Mouse (Mus musculus) hindbrain, embryonic 10.5 days (tissue): ENCODE measurements at regions not wholly inside any gene's neighbourhood (a gene's known extent, or its start where the extent isn't known, plus 50 kb on each side); places are given as distances from the start of the nearest gene placed in this dataset.

Experiments
- DNase-seq: peaks from one replicate; pipeline ENCODE4 v3.0.0-alpha.2; 2017; ENCODE audit warnings: low spot score
- H3K27ac ChIP-seq: fragments of 300-500 bp; sonication (generic); 2 replicates; pipeline ENCODE4 v1.5.1; 2016; ENCODE audit warnings: mild to moderate bottlenecking, moderate library complexity
- H3K27me3 ChIP-seq: fragments of 300-500 bp; sonication (generic); 2 replicates; pipeline ENCODE4 v1.6.1; 2016; ENCODE audit warnings: mild to moderate bottlenecking; ENCODE audit not compliant: poor library complexity, insufficient read depth, severe bottlenecking
- H3K36me3 ChIP-seq: fragments of 300-500 bp; sonication (generic); 2 replicates; pipeline ENCODE4 v1.6.1; 2016; ENCODE audit warnings: mild to moderate bottlenecking, moderate library complexity
- H3K4me1 ChIP-seq: fragments of 300-500 bp; sonication (generic); replicated peaks from 2 replicates; pipeline ENCODE4 v1.6.1; 2016; ENCODE audit warnings: mild to moderate bottlenecking
- H3K4me3 ChIP-seq: fragments of 300-500 bp; sonication (generic); 2 replicates; pipeline ENCODE4 v1.5.1; 2016; ENCODE audit warnings: mild to moderate bottlenecking, moderate library complexity
- H3K9me3 ChIP-seq: fragments of 300-500 bp; sonication (generic); 2 replicates; pipeline ENCODE4 v1.6.1; 2016; ENCODE audit warnings: mild to moderate bottlenecking, moderate library complexity
- WGBS: fragments of 180-500 bp; shearing (Covaris S2); methylation state at CpG from one replicate; pipeline ENCODE4 v1.1.7; 2016; 5-methylcytosine and 5-hydroxymethylcytosine counted together

DNA sequence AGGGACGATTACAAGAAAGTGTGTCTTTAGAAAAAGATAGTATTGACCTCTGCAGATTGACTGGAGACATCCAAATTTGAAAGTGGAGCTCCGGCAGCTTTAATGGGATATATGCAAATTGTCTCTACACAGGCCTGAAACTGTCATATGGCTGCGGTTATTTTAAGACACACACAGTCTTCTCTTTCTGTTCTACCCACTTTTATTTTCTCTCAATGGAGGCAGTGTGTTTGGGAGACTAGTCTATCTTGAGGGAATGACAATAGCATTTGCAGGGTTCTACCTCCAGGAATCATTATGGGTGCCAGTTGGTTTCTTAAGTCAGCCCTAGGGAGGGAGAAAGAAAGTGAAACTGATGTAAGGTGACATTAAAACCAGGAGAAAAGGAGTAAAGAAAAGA is 434.2 kb upstream of the Adgrl4 start:
- WGBS: 80% methylated on average over 3 of the region's 3 CpGs
- H3K9me3 ChIP-seq: no peaks in the 10 kb centered on the region
- H3K4me3 ChIP-seq: no peak overlapping the region
- peaks cover 23% of the 10 kb centered on the region for H3K4me1 ChIP-seq
- no peak overlapping the region for H3K27ac ChIP-seq
- H3K27me3 ChIP-seq: peaks cover 4% of the 10 kb centered on the region
- no peaks in the 10 kb centered on the region for H3K36me3 ChIP-seq
- no peak for DNase-seq

DNA sequence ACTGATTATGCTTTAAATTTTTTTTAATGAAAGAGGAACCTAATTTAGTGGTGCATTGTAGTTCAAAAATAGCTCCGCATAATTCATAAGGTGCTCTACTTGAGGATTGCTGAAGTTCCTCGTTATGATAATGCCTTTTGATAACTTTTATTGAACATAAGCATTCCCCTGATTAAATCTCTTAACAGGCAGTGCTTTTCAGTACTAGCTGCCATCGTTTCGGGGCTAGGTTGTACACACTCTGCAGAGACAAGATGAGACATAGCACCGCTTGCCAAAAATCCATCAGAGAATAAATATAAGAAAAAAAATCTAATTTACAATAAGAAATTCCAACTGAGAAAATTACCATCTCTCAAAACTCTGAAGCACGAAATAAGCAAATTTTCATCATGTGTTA is 433.7 kb upstream of the Adgrl4 start:
- WGBS: 91% methylated on average over 6 of the region's 6 CpGs

DNA sequence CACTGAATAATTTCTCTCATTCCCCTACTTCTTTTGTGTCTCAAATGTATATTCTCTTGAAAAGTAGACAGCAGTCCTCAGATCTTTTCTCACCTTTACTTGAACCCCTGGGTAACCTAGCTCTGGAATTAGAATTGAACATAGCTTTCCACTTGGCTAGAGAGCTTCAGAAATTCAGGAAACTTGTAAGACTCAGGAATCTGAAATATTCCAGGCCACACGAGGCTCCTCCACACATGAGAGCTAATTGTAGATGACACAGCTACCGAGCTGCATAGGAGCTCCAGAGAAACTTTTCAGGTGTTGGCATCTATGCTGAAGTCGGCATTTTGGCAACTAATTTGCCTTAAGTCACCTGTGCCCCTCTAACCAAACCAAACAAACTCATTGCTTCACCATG is 417.7 kb upstream of the Adgrl4 start:
- Histone ChIP-seq H3K9me3 (no peaks in the 10 kb centered on the region), H3K27ac (no peak overlapping the region), H3K4me3 (no peak overlapping the region), H3K36me3 (no peaks in the 10 kb centered on the region), H3K4me1 (no peaks in the 10 kb centered on the region), H3K27me3 (no peaks in the 10 kb centered on the region)
- DNase-seq: no peak
- WGBS: 67% methylated on average over 3 of the region's 3 CpGs

More for the DNA sequence above, 433.7 kb upstream of the Adgrl4 start:
- no peak overlapping the region for H3K27ac ChIP-seq
- DNase-seq: no peak
- no peak overlapping the region for H3K4me3 ChIP-seq
- H3K27me3 ChIP-seq: peaks cover 4% of the 10 kb centered on the region
- no peaks in the 10 kb centered on the region for H3K9me3 ChIP-seq
- no peaks in the 10 kb centered on the region for H3K36me3 ChIP-seq
- H3K4me1 ChIP-seq: peaks cover 23% of the 10 kb centered on the region

DNA sequence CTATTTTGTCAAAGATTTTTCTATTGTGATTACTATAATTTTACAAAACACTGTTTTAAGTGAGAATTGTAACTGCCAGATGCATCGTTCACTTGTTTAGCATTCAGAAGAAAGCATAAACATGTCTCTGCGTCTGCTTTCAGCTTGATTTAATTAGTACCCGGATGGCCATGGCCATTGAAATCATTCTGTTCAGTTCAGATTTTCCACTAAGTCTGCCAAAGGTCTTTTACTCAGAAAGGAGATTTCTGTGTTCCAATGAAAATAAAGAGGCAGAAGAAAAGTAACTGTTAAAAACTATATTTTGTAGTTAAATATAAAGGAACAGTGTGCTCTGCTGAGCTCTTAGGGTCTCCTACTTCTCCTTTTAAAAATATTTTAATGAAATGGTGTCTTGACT is 380.2 kb upstream of the Adgrl4 start:
- Histone ChIP-seq H3K27me3 (no peaks in the 10 kb centered on the region), H3K36me3 (no peaks in the 10 kb centered on the region), H3K27ac (no peak overlapping the region), H3K9me3 (no peaks in the 10 kb centered on the region), H3K4me3 (no peak overlapping the region), H3K4me1 (no peaks in the 10 kb centered on the region)
- no peak for DNase-seq
- 88% methylated on average over 3 of the region's 3 CpGs for WGBS

DNA sequence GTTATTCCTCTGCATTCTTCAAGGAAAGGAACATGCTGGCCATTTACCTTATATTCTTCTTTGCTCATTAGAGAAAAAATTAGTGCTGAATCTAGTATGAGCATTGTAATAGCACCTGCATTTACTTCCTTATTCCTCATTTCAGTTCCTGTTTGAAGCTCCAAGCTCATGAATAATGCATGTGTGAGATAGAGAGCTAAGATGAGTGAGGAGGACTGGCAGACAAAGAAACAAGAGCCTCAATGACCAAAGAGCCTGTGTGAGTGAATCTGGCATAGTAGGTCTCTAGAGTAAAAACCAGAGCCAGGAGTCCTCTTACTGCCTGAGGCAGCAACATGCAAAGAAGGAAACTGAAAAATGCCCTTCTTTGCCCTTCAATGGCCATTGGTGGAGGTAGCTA is 365.4 kb upstream of the Adgrl4 start:
- H3K4me1 ChIP-seq: no peaks in the 10 kb centered on the region
- no peaks in the 10 kb centered on the region for H3K9me3 ChIP-seq
- H3K27ac ChIP-seq: no peak overlapping the region
- DNase-seq: no peak
- no peaks in the 10 kb centered on the region for H3K36me3 ChIP-seq
- H3K27me3 ChIP-seq: no peaks in the 10 kb centered on the region
- no peak overlapping the region for H3K4me3 ChIP-seq

DNA sequence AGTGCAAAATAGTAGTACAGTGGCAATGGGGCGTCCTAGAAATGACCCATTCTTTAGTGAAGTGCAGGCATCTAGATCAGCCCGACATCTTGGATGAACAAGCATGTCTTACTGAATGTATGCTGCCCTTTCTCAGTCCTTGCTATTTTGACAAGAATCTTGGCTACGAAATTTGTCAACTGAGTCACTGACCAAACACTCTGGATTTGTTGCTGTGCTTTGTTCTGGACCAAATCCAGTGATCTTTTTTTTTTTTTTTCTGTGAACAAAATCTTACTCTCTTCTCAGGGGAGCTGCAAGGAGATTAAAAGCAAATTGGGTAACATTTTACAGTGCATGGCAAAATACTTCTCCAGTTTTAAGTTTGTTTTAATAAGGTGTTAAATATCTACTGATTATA is 320.9 kb upstream of the Adgrl4 start:
- H3K9me3 ChIP-seq: no peaks in the 10 kb centered on the region
- no peak overlapping the region for H3K27ac ChIP-seq
- no peaks in the 10 kb centered on the region for H3K36me3 ChIP-seq
- 83% methylated on average over 3 of the region's 3 CpGs for WGBS
- H3K27me3 ChIP-seq: no peaks in the 10 kb centered on the region
- no peak for DNase-seq
- no peak overlapping the region for H3K4me3 ChIP-seq
- no peaks in the 10 kb centered on the region for H3K4me1 ChIP-seq

DNA sequence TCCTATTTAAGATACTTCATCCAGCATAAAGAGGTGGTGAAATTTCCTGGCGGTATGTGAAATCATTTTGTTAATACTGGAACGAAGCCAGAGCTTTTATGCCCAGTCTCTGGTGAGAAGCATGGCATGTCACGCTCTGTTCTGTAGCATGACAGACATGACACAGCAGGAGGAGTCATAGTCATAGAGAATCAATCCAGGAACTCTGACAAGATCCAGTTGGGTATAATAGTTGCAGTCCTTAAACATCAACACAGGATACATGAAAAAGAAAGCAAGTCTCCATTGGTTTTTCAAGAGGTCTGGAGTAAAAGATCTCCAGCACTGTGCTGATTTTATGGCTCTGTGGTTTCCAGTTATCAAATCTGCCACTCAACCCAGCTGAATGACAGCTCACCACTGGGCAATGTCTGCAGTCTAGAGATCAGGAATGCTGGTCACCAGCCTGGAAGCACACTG is 320.1 kb upstream of the Adgrl4 start:
- DNase-seq: no peak
- WGBS: 52% methylated on average over 3 of the region's 3 CpGs
- Histone ChIP-seq H3K9me3 (no peaks in the 10 kb centered on the region), H3K4me1 (no peaks in the 10 kb centered on the region), H3K27me3 (no peaks in the 10 kb centered on the region), H3K27ac (no peak overlapping the region), H3K36me3 (no peaks in the 10 kb centered on the region), H3K4me3 (no peak overlapping the region)

DNA sequence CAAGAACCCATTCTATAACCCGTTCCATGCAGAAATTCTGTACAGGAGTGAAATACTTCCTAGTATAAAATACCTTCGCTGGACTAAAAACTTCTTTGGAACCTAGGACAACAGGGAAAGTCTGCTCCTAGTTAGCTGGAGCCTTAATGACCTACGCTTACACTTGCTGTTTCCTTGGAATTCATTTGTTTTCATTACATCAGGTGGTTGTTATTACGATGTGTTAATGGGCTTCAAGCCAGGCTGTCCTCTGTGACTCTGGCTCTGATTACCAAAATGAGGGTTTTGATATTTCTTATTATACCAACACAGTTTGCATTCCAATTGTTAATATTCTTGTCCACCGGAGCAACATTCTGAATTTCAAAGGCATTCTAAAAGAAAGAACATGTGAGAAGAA is 313.6 kb upstream of the Adgrl4 start:
- Histone ChIP-seq H3K9me3 (no peaks in the 10 kb centered on the region), H3K27ac (no peak overlapping the region), H3K4me1 (no peaks in the 10 kb centered on the region), H3K27me3 (no peaks in the 10 kb centered on the region), H3K4me3 (no peak overlapping the region), H3K36me3 (no peaks in the 10 kb centered on the region)
- DNase-seq: no peak
- 77% methylated on average over 5 of the region's 5 CpGs for WGBS

DNA sequence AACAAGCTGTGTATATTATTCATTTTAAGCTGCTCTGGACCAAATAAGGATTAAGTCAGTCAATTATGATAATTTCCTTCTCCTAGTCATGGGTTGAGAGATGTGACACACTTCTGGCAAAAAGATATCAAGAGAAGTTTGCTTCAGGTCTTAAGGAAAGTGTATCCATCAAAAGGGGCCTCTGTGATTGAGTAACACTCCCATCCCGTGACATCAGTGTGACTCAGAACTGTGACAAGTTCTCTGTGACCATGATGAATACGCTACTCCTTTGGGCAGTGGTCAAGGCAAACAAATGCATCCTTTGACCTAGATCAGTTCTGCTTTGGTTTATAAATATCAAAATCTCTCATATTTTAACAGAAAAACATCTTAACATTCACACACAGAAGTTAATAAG is 290.8 kb upstream of the Adgrl4 start:
- Histone ChIP-seq H3K27me3 (no peaks in the 10 kb centered on the region), H3K27ac (no peak overlapping the region), H3K36me3 (no peaks in the 10 kb centered on the region), H3K4me3 (no peak overlapping the region), H3K9me3 (no peaks in the 10 kb centered on the region), H3K4me1 (no peaks in the 10 kb centered on the region)
- no peak for DNase-seq
- 83% methylated on average over 2 of the region's 2 CpGs for WGBS

DNA sequence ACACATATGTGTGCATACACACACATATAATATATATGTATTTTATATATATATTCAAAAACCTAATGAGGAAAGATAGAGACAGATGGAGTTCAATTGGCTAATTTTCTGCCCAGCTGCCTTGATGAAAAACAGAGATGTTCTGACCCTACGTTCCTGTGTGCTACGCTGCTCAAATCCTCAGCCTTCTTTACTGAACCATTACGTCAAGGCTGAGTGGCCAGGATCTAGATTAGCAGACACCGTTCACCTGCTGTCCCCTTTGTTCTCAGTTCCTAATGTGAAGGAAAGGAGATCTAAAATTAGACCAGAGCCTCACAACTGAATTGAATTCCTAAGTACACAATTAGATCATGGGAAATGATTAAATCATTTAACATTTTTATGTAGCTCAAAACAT is 284.3 kb upstream of the Adgrl4 start:
- DNase-seq: no peak
- WGBS: 54% methylated on average over 4 of the region's 4 CpGs
- no peaks in the 10 kb centered on the region for H3K9me3 ChIP-seq
- no peaks in the 10 kb centered on the region for H3K27me3 ChIP-seq
- H3K36me3 ChIP-seq: no peaks in the 10 kb centered on the region
- no peak overlapping the region for H3K27ac ChIP-seq
- no peak overlapping the region for H3K4me3 ChIP-seq
- H3K4me1 ChIP-seq: no peaks in the 10 kb centered on the region

DNA sequence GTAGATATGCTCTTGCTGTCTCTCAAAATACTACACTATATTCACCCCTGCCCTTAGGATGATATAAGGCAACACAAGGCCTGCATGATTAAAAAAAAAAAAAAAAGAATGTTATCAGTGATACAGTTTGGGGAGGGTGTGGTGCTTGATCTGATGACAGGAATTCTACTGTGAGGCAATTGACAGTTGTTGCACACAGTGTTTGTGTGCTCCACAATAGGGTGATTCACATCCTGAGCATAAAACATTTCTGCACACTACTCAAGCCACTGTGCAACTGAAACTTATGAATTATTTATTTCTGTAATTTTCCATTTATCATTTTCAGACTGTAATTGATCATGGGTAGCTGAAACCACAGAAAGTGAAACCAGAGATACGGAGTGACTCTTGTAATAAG is 277.2 kb upstream of the Adgrl4 start:
- Histone ChIP-seq H3K9me3 (no peaks in the 10 kb centered on the region), H3K4me3 (no peak overlapping the region), H3K27me3 (no peaks in the 10 kb centered on the region), H3K27ac (no peak overlapping the region), H3K4me1 (no peaks in the 10 kb centered on the region), H3K36me3 (no peaks in the 10 kb centered on the region)
- DNase-seq: no peak
- WGBS: 89% methylated on average over 1 of the region's 1 CpGs

DNA sequence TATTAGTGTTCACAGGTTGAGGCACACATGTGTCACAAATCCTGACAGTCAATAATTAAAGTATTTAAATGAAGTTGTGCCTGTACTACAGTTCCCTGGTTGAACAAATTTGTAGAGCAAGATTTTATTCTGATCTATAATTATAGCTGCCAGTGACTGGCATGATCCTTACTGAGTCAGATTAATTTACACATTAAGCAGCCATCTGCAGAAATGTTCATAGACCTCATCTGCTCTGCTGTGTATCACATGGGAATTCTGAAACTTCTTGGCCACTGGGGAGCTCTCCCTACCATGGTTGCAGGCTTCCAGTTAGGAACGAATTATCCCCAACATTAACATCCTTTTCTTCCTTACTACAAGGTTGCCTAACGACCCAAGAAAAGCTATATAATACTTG is 255.6 kb upstream of the Adgrl4 start:
- no peaks in the 10 kb centered on the region for H3K27me3 ChIP-seq
- WGBS: 76% methylated on average over 2 of the region's 2 CpGs
- H3K27ac ChIP-seq: no peak overlapping the region
- no peak for DNase-seq
- H3K9me3 ChIP-seq: no peaks in the 10 kb centered on the region
- H3K4me3 ChIP-seq: no peak overlapping the region
- H3K36me3 ChIP-seq: no peaks in the 10 kb centered on the region
- no peaks in the 10 kb centered on the region for H3K4me1 ChIP-seq

DNA sequence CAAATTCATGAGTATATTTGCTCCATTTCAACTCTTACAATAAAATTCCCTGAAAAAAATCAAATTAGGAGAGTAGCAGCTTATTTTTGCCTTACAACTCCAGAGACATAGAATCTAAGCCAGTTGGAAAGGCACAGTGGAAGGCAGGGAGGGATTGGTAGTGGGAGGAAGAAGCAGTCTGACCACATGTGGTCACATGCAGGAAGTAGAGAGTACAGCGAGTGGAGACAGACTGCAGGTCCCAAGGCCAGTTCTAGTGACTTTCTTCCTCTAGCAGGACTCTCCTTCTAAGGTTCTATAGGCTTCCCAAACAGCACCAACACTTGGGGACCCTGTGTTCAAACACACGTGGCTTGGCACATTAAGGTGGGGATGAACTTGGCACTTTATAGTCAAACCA is 245.6 kb upstream of the Adgrl4 start:
- DNase-seq: no peak
- 79% methylated on average over 2 of the region's 2 CpGs for WGBS
- H3K9me3 ChIP-seq: no peaks in the 10 kb centered on the region
- H3K27me3 ChIP-seq: no peaks in the 10 kb centered on the region
- no peak overlapping the region for H3K4me3 ChIP-seq
- no peak overlapping the region for H3K27ac ChIP-seq
- H3K36me3 ChIP-seq: no peaks in the 10 kb centered on the region
- no peaks in the 10 kb centered on the region for H3K4me1 ChIP-seq

DNA sequence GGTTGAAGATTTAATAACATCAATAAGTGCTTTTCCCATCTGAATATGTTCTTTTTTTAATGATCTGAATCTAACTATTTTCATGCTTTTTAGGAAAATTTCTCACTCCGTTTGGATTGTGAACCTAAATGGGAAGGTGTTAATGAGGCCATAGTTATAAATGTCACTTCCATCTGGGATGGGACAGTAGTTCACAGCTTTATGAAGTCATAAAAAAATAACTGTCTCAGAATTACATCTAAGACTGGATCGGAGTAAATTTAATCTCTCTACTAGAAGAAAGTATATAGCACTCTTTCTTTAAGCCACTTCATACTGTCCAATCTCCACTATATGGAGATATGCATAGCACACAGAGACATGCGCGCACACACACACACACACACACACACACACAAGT is 226.7 kb upstream of the Adgrl4 start:
- H3K27me3 ChIP-seq: no peaks in the 10 kb centered on the region
- H3K36me3 ChIP-seq: no peaks in the 10 kb centered on the region
- no peak overlapping the region for H3K27ac ChIP-seq
- no peaks in the 10 kb centered on the region for H3K9me3 ChIP-seq
- 93% methylated on average over 4 of the region's 4 CpGs for WGBS
- H3K4me3 ChIP-seq: no peak overlapping the region
- H3K4me1 ChIP-seq: no peaks in the 10 kb centered on the region
- no peak for DNase-seq
